Mouse (Mus musculus): ENCODE results near the gene Kcnq1. TPM values are rescaled to one million over a fixed set of nuclear protein-coding genes. Genes with fewer than 3 reads are reported as not detected.

The Kcnq1 gene
- polyA plus RNA-seq, 1 experiment from 2014 or later, result 0.91 TPM

DNA sequence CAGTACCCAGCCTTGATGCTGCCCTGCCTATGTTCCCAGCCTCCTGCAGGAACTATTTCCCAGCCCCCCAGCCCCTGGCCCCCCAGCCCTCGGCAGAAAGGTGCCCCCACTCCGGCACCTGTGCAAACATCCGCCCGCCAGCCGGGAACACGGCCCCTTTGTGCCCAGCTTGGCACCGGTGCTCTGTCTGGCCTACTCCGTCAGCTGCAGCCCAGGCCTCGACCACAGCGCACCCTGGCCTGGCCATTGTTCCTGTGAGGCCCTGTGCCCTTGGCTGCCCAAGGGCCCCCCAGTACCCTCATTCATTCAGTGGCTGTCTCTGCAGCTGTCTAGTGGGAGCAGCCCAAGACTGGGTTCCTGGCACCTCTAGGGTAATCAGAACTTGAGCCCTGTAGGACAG is 80.2 kb downstream of the Kcnq1 start:
- no peak overlapping the region for H3K4me2 ChIP-seq
- 71% methylated on average over 10 of the region's 10 CpGs for WGBS (ENCODE audit: insufficient replicate concordance)
- H3K27me3 ChIP-seq, result no peaks in the 10 kb centered on the region
- H3K27ac ChIP-seq (replicated peaks), result no peak overlapping the region
- ATAC-seq (ENCODE audit: insufficient read depth), result no peak
- no peaks in the 10 kb centered on the region for H3K9me3 ChIP-seq (replicated peaks)
- H3K4me3 ChIP-seq (replicated peaks), result no peak overlapping the region
- no peaks in the 10 kb centered on the region for H3K36me3 ChIP-seq (replicated peaks)
- H3K9ac ChIP-seq, result no peak overlapping the region
- no peaks in the 10 kb centered on the region for H3K4me1 ChIP-seq (replicated peaks)

DNA sequence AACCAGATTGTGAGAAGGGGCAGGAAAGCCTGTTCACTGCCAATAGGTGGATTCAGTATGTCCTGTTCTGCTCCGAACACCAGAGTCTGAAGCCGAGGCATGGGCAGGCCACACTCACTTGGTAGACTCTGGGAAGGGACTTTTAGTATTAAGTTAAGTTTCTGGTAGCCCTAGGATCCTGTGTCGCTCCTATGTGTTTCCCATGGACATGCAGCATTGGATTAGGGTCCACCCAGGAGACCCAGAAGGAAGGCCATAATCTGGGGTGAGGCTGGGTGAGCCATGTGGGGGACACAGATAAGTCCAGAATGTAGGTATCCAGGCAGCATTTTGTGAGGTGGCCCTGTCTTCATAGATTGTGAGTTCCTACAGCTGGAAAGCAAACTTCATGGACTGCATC is 81.0 kb downstream of the Kcnq1 start:
- Histone ChIP-seq H3K4me2 (no peak overlapping the region), H3K9me3 (replicated peaks) (no peaks in the 10 kb centered on the region), H3K27me3 (no peaks in the 10 kb centered on the region), H3K9ac (no peak overlapping the region), H3K27ac (replicated peaks) (no peak overlapping the region), H3K36me3 (replicated peaks) (no peaks in the 10 kb centered on the region), H3K4me1 (replicated peaks) (no peaks in the 10 kb centered on the region), H3K4me3 (replicated peaks) (no peak overlapping the region)
- no peak for ATAC-seq (ENCODE audit: insufficient read depth)
- 59% methylated on average over 3 of the region's 3 CpGs for WGBS (ENCODE audit: insufficient replicate concordance)

DNA sequence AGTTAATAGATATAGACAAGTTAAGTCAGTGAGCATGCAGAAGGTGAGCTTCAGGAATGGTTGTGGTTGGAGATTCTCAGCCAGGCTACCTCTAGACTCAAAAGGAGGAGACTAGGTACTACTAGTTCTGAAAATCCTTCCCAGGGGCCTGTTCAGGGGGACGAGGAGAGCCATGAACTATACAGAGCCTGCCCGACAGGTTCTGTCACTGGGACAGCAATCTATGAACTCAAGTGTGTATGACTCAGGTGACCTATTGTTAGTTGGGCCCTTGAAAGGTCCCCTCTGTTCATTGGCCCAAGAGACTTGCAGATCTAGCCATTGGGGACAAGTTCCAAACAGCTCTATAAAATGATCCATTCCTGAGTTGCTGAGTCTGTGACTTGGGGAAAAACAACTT is 82.4 kb downstream of the Kcnq1 start:
- H3K9ac ChIP-seq, result no peak overlapping the region
- H3K9me3 ChIP-seq (replicated peaks), result no peaks in the 10 kb centered on the region
- H3K36me3 ChIP-seq (replicated peaks), result no peaks in the 10 kb centered on the region
- 54% methylated on average over 2 of the region's 2 CpGs for WGBS (ENCODE audit: insufficient replicate concordance)
- H3K4me3 ChIP-seq (replicated peaks), result no peak overlapping the region
- H3K27ac ChIP-seq (replicated peaks), result no peak overlapping the region
- H3K4me1 ChIP-seq (replicated peaks), result no peaks in the 10 kb centered on the region
- H3K4me2 ChIP-seq, result no peak overlapping the region
- no peak for ATAC-seq (ENCODE audit: insufficient read depth)
- no peaks in the 10 kb centered on the region for H3K27me3 ChIP-seq

DNA sequence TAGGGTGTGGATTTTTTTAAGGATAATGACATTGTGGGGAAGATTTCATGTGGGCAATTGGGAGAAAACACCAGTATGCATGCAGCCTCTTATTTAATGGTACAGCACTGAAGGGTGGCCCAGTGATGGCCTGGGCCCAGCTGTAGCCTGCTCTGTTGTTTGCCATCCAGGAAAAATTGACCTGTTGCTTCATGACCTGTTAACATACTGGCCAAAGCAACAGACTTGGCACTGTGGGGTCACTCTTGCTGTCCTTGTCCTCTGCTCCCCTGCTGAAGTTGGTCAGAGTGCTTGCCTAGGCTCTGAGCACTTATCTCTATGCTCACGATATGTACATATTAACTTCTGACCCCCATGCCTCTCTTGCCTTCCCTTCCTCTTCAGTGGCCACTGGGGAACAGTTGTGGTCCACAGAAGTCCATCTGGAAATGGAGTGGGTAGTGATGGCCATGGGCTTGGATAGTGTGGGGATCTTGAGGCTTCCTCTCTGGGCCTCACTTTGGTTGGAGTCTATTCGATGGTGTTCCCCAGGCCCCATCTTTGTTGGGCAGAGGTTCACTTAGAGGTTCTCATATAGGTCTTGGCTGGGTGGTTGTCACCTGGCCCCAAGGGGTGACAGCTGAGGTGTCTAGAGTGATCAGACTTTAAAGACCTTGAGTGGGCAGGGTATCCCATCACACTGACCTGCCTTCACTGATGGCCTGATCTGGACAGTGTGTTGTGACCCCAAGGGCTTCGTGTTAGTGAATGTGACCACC is 84.0 kb downstream of the Kcnq1 start:
- H3K4me2 ChIP-seq, result no peak overlapping the region
- peak; percentile 72 for ATAC-seq (ENCODE audit: insufficient read depth)
- H3K4me3 ChIP-seq (replicated peaks), result no peak overlapping the region
- H3K9ac ChIP-seq, result no peak overlapping the region
- H3K27me3 ChIP-seq, result no peaks in the 10 kb centered on the region
- no peaks in the 10 kb centered on the region for H3K9me3 ChIP-seq (replicated peaks)
- no peaks in the 10 kb centered on the region for H3K36me3 ChIP-seq (replicated peaks)
- WGBS (ENCODE audit: insufficient replicate concordance), result 57% methylated on average over 3 of the region's 3 CpGs
- no peaks in the 10 kb centered on the region for H3K4me1 ChIP-seq (replicated peaks)
- H3K27ac ChIP-seq (replicated peaks), result no peak overlapping the region

DNA sequence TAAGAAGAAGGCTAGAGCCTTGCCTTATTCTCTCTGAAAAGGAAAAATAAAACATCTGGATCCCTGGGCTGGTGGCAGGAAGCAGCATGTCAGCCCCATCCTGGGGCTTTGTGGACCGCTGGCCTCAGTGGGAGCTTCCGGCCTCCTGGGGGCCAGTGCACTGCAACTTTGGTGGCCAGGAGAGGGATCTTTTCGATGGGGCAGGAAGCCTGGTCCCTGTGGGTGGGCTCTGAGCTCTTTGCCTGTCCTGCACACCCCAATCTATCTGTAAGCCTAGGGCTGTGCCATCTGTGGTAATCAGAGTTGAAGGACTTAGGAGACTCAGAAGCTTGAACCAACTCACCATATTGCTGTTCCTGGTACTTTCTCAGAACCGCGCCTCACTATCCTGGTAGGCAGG is 84.7 kb downstream of the Kcnq1 start:
- no peak overlapping the region for H3K4me2 ChIP-seq
- H3K27me3 ChIP-seq, result no peaks in the 10 kb centered on the region
- no peak overlapping the region for H3K27ac ChIP-seq (replicated peaks)
- ATAC-seq (ENCODE audit: insufficient read depth), result no peak
- H3K9me3 ChIP-seq (replicated peaks), result no peaks in the 10 kb centered on the region
- H3K4me1 ChIP-seq (replicated peaks), result no peaks in the 10 kb centered on the region
- WGBS (ENCODE audit: insufficient replicate concordance), result 64% methylated on average over 5 of the region's 5 CpGs
- H3K36me3 ChIP-seq (replicated peaks), result no peaks in the 10 kb centered on the region
- no peak overlapping the region for H3K4me3 ChIP-seq (replicated peaks)
- no peak overlapping the region for H3K9ac ChIP-seq

DNA sequence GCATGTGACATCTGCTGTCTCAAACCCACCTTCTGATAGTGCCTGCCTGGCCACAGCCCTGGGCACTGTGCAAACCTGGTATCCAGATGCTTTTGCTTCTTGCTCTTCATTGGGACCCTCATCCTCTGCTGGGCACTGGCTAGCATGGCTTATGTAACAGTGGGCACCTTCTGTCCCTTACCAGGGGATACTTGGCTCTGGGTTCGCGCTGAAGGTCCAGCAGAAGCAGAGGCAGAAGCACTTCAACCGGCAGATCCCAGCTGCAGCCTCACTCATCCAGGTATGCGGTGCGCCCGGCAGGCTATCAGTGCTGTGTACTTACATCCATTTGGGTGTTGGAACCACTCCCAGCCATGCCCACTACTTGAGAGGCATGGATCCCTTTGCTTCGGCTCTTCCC is 86.2 kb downstream of the Kcnq1 start:
- 75% methylated on average over 7 of the region's 7 CpGs for WGBS (ENCODE audit: insufficient replicate concordance)
- no peak for ATAC-seq (ENCODE audit: insufficient read depth)
- Histone ChIP-seq H3K36me3 (replicated peaks) (no peaks in the 10 kb centered on the region), H3K4me1 (replicated peaks) (no peaks in the 10 kb centered on the region), H3K4me3 (replicated peaks) (no peak overlapping the region), H3K9me3 (replicated peaks) (no peaks in the 10 kb centered on the region), H3K9ac (no peak overlapping the region), H3K27me3 (no peaks in the 10 kb centered on the region), H3K27ac (replicated peaks) (no peak overlapping the region), H3K4me2 (no peak overlapping the region)

DNA sequence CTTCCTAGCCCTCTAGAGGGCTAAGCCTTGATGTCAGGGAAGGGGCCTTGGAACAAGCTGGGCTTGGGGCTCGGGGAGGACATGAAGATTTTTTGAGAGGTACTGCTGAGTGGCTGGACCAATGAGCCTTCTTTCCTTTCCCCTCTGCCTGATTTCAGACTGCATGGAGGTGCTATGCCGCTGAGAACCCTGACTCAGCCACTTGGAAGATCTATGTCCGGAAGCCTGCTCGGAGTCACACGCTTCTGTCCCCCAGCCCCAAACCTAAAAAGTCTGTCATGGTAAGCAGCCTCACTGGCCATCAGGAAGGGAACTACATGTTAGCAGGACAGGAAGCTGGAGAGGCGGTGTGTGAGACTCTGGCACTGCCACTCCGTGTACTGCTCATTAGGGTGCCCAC is 87.9 kb downstream of the Kcnq1 start:
- no peak for ATAC-seq (ENCODE audit: insufficient read depth)
- Histone ChIP-seq H3K4me1 (replicated peaks) (no peaks in the 10 kb centered on the region), H3K36me3 (replicated peaks) (no peaks in the 10 kb centered on the region), H3K27me3 (no peaks in the 10 kb centered on the region), H3K9me3 (replicated peaks) (no peaks in the 10 kb centered on the region), H3K4me2 (no peak overlapping the region), H3K4me3 (replicated peaks) (no peak overlapping the region), H3K9ac (no peak overlapping the region), H3K27ac (replicated peaks) (no peak overlapping the region)
- 66% methylated on average over 7 of the region's 7 CpGs for WGBS (ENCODE audit: insufficient replicate concordance)

DNA sequence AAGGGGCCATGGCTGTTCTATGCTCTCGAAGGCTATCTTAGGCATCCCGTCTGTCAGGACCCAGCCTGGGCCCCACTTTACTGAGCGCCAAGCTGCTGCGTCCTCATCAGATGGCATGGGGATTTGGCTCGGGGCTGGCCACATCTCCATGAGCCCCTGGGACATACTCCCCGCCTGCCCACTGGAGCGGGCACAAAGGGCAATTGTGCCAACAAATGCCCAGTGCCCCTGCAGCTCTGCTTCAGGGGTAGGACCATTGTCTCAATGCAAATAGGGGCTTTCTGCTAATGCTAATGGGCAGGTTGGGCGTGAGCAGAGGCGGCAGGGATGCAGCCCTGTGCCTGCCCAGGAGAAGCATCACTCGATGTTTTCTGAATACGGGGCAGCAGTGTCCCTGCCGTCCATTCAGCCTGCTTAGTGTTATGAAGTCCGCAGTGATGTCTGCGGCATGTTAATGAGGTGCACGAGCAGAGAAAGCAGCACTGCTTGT is 91.8 kb downstream of the Kcnq1 start:
- no peak for ATAC-seq (ENCODE audit: insufficient read depth)
- Histone ChIP-seq H3K36me3 (replicated peaks) (no peaks in the 10 kb centered on the region), H3K4me3 (replicated peaks) (no peak overlapping the region), H3K9ac (no peak overlapping the region), H3K4me1 (replicated peaks) (no peaks in the 10 kb centered on the region), H3K27me3 (no peaks in the 10 kb centered on the region), H3K27ac (replicated peaks) (no peak overlapping the region), H3K4me2 (no peak overlapping the region), H3K9me3 (replicated peaks) (no peaks in the 10 kb centered on the region)
- WGBS (ENCODE audit: insufficient replicate concordance), result 57% methylated on average over 15 of the region's 15 CpGs

GRCm38 (mm10) chr7:143198443-143198842 is 92.3 kb downstream of the Kcnq1 start:
- no peak overlapping the region for H3K4me3 ChIP-seq (replicated peaks)
- no peak overlapping the region for H3K4me2 ChIP-seq
- H3K9ac ChIP-seq, result no peak overlapping the region
- no peak overlapping the region for H3K27ac ChIP-seq (replicated peaks)
- 51% methylated on average over 7 of the region's 7 CpGs for WGBS (ENCODE audit: insufficient replicate concordance)
- H3K9me3 ChIP-seq (replicated peaks), result no peaks in the 10 kb centered on the region
- H3K36me3 ChIP-seq (replicated peaks), result no peaks in the 10 kb centered on the region
- no peaks in the 10 kb centered on the region for H3K4me1 ChIP-seq (replicated peaks)
- H3K27me3 ChIP-seq, result no peaks in the 10 kb centered on the region
- ATAC-seq (ENCODE audit: insufficient read depth), result no peak

GRCm38 (mm10) chr7:143201255-143201654 is 95.1 kb downstream of the Kcnq1 start:
- Histone ChIP-seq H3K27ac (replicated peaks) (no peak overlapping the region), H3K4me2 (no peak overlapping the region), H3K9ac (no peak overlapping the region), H3K36me3 (replicated peaks) (no peaks in the 10 kb centered on the region), H3K4me1 (replicated peaks) (no peaks in the 10 kb centered on the region), H3K4me3 (replicated peaks) (no peak overlapping the region), H3K9me3 (replicated peaks) (no peaks in the 10 kb centered on the region), H3K27me3 (no peaks in the 10 kb centered on the region)
- ATAC-seq (ENCODE audit: insufficient read depth), result no peak
- 63% methylated on average over 2 of the region's 2 CpGs for WGBS (ENCODE audit: insufficient replicate concordance)

DNA sequence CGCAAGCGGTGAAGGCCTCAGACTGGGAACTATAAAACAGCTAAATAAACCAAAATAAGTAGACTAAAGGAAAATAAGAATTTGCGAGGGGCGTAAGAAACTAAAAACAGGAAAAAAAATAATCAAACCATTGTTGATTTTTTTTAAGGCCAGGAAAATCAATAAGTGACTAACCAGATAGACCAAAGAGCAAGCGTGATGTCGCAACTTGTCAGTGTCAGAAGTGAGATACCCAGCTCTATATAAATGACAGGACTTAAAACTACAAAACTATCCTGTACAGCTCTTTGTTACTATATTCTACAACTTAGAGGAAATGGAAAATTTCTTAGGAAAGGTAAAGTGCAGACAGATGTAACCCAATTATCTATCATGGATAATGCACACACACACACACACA is 97.7 kb downstream of the Kcnq1 start:
- no peak for ATAC-seq (ENCODE audit: insufficient read depth)
- 72% methylated on average over 6 of the region's 6 CpGs for WGBS (ENCODE audit: insufficient replicate concordance)
- no peak overlapping the region for H3K27ac ChIP-seq (replicated peaks)
- no peak overlapping the region for H3K9ac ChIP-seq
- H3K4me1 ChIP-seq (replicated peaks), result no peaks in the 10 kb centered on the region
- H3K27me3 ChIP-seq, result no peaks in the 10 kb centered on the region
- H3K36me3 ChIP-seq (replicated peaks), result no peaks in the 10 kb centered on the region
- no peaks in the 10 kb centered on the region for H3K9me3 ChIP-seq (replicated peaks)
- no peak overlapping the region for H3K4me2 ChIP-seq
- no peak overlapping the region for H3K4me3 ChIP-seq (replicated peaks)

DNA sequence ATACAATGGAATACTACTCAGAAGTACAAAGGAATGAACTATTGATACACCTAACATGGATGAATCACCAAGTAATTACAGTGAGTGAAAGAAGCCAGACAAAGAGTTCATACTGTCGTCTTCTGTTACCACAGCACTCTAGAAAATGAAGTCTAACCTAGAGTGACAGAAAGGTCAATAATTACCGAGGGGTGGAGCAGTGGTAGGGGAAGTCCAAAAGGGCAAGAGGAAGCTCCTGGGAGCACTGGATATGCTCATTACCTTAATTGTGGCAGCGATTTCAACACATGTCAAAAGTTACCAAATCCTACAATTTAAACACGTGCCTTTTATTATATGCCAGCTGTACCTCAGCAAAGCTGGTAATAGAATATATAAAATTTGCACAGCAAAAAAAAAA is 100.9 kb downstream of the Kcnq1 start:
- WGBS (ENCODE audit: insufficient replicate concordance), result 24% methylated on average over 4 of the region's 4 CpGs
- Histone ChIP-seq H3K27ac (replicated peaks) (no peak overlapping the region), H3K36me3 (replicated peaks) (no peaks in the 10 kb centered on the region), H3K9ac (no peak overlapping the region), H3K27me3 (no peaks in the 10 kb centered on the region), H3K4me2 (no peak overlapping the region), H3K4me1 (replicated peaks) (no peaks in the 10 kb centered on the region), H3K9me3 (replicated peaks) (no peaks in the 10 kb centered on the region), H3K4me3 (replicated peaks) (no peak overlapping the region)
- no peak for ATAC-seq (ENCODE audit: insufficient read depth)

Data from liver, embryonic 15.5 days (tissue).